Mouse (Mus musculus): Measurements from ENCODE around the gene Gas1.

Gas1 gene

GRCm38 (mm10) chr13:60177106-60177796, at the start of gene Gas1:
Gas1 (minus strand) TSS chr13:60177365.
- in situ Hi-C loops (cut with MboI, MseI), result no loop called here

- in situ Hi-C loops (cut with MboI, MseI), result no loop called here
Measured at GRCm38 (mm10) chr13:60226251-60226836, 49.2 kb upstream of the Gas1 start.

GRCm38 (mm10) chr13:60225736-60226135, 48.6 kb upstream of the Gas1 start:
- in situ Hi-C loops (cut with MboI, MseI), result no loop called here

- in situ Hi-C loops (cut with MboI, MseI), result no loop called here
Measured at GRCm38 (mm10) chr13:60225276-60225675, 48.1 kb upstream of the Gas1 start.

GRCm38 (mm10) chr13:60223797-60224196, 46.6 kb upstream of the Gas1 start:
- in situ Hi-C loops (cut with MboI, MseI), result no loop called here

GRCm38 (mm10) chr13:60222336-60222735, 45.2 kb upstream of the Gas1 start:
- in situ Hi-C loops (cut with MboI, MseI), result no loop called here

GRCm38 (mm10) chr13:60213896-60214295, 36.7 kb upstream of the Gas1 start:
- in situ Hi-C loops (cut with MboI, MseI), result no loop called here

GRCm38 (mm10) chr13:60207135-60207601, 30.0 kb upstream of the Gas1 start:
- in situ Hi-C loops (cut with MboI, MseI), result no loop called here

GRCm38 (mm10) chr13:60204746-60205145, 27.6 kb upstream of the Gas1 start:
- in situ Hi-C loops (cut with MboI, MseI), result no loop called here

GRCm38 (mm10) chr13:60193273-60193672, 16.1 kb upstream of the Gas1 start:
- in situ Hi-C loops (cut with MboI, MseI), result no loop called here

- in situ Hi-C loops (cut with MboI, MseI), result no loop called here
Measured at GRCm38 (mm10) chr13:60189923-60190322, 12.8 kb upstream of the Gas1 start.

- in situ Hi-C loops (cut with MboI, MseI), result no loop called here
Measured at GRCm38 (mm10) chr13:60188952-60189351, 11.8 kb upstream of the Gas1 start.

GRCm38 (mm10) chr13:60187276-60187675, 10.1 kb upstream of the Gas1 start:
- in situ Hi-C loops (cut with MboI, MseI), result no loop called here

GRCm38 (mm10) chr13:60182346-60182745, 5.2 kb upstream of the Gas1 start:
- in situ Hi-C loops (cut with MboI, MseI), result no loop called here

GRCm38 (mm10) chr13:60179641-60180040, 2.5 kb upstream of the Gas1 start:
- in situ Hi-C loops (cut with MboI, MseI), result no loop called here

GRCm38 (mm10) chr13:60178416-60178815, 1.3 kb upstream of the Gas1 start:
- in situ Hi-C loops (cut with MboI, MseI), result no loop called here

- in situ Hi-C loops (cut with MboI, MseI), result no loop called here
Measured at GRCm38 (mm10) chr13:60177797-60178110, 589 bp upstream of the Gas1 start.

- in situ Hi-C loops (cut with MboI, MseI), result no loop called here
Measured at GRCm38 (mm10) chr13:60176776-60177105, 424 bp downstream of the Gas1 start.

- in situ Hi-C loops (cut with MboI, MseI), result no loop called here
Measured at GRCm38 (mm10) chr13:60176136-60176775, 909 bp downstream of the Gas1 start.

GRCm38 (mm10) chr13:60175490-60176135, 1.6 kb downstream of the Gas1 start:
- in situ Hi-C loops (cut with MboI, MseI), result no loop called here

- in situ Hi-C loops (cut with MboI, MseI), result no loop called here
Measured at GRCm38 (mm10) chr13:60174953-60175352, 2.2 kb downstream of the Gas1 start.
